Mouse (Mus musculus): ENCODE data around the gene Svs1.
"Not testable (repeated sequence)": the region's sequence is repeated elsewhere in the genome, so short reads cannot be mapped to it uniquely, and the experiment has no call there.

The Svs1 gene

DNA sequence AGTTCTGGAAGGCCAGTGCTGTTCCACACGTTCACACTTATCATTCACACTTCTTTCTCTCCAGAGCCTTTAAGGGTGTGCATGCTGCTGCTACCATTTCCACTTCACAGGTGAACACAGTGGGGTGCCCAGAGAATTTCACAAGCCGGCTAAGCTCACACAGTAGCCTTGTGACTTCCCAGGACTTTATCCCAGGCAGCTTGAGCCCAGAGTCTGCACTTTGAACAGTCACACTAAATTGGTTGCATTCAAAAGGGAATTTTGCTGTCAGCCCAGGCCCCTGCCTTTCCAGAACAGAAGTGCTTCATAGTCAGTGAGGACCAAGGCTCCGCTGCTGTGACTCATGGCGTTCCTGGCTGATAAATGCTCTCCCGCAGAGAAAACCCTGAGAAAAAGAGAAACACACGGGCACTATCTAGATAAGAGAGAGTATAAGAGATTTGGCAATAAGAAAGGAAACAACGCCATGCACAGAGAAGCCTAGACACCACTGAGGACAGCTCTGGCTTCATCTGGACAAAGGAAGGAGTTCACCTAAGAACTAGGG is at the start of gene Svs1:
TSS of gene Svs1 (plus strand) at position 418 of the 547 bp plus-strand sequence.
- no peak for DNase-seq (ENCODE audit: low read depth, low spot score)

DNA sequence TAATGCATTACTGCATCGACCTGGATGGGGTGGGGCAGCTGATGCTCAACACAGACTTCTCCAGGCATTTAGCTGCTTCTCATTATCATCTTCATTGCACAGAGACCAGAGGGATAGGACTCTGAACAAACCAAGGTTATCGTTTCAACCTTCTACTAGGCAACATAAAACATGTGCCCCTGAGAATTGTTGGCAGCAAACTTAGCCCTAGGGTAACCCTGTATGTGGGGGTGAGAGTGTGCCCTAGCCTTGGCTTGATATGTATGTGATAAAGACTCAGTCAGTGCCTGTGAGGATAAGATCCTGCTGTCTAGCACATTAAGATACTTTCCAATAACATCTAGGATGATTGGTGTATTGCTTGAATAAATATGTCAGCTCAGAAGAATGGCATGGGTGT is 37.1 kb upstream of the Svs1 start:
- DNase-seq (ENCODE audit: low read depth, low spot score), result no peak

DNA sequence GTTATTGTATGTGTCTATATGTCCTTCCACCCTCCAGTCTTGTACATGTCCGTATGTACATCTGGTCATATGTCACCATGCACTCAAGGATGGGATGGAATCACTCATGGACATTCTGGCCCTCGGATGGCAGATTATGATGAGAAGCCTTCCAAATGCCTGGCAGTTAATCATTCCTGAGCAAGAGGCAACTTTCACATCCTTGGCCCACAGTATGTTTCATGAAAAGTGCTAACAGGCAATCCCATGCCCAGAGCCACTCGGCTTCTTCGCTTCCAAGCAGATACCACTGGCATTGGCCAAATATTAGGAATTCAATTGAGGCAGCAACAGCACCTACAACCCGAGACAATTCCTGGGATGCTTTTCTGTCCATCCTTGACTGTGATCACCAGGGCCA is 36.0 kb upstream of the Svs1 start:
- no peak for DNase-seq (ENCODE audit: low read depth, low spot score)

DNA sequence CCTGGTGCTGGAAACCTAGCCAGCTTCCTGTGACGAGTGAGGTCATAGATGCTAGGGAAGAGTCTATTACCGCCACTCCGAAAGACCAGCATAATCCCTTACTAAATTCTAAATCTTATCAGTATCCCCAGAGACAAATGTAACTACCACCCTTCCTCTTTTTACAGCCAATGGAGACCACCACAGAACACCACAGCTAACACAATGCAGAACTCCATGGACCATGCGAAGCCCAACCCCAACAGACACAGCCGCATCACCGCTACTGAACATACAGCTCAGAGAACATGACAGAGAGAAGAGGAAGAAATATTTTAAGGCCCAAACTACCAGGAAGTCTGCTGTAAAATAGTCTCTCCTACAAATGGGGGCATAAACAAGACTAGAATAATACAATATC is 35.0 kb upstream of the Svs1 start:
- no peak for DNase-seq (ENCODE audit: low read depth, low spot score)

GRCm38 (mm10) chr6:48953220-48953619 is 33.4 kb upstream of the Svs1 start:
- no peak for DNase-seq (ENCODE audit: low read depth, low spot score)

DNA sequence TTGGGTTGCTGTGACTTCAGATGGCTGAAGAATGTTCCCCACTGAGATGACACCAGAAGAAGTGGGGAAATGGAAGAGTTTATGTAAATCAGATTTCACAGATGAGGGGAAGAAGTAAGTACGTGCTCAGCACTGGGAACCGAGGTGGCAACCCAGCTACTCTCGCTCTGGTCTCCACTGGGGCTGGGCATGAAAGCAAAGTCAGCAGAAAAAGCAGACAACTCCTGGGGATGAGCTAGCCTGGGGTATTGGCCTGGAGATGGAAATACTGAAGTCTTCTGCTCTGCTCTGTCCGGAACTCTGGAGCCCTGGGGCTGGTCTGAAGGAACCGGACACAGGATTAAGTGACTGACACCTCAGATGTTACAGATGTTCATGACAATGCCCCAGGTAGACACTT is 32.5 kb upstream of the Svs1 start:
- DNase-seq (ENCODE audit: low read depth, low spot score), result no peak

DNA sequence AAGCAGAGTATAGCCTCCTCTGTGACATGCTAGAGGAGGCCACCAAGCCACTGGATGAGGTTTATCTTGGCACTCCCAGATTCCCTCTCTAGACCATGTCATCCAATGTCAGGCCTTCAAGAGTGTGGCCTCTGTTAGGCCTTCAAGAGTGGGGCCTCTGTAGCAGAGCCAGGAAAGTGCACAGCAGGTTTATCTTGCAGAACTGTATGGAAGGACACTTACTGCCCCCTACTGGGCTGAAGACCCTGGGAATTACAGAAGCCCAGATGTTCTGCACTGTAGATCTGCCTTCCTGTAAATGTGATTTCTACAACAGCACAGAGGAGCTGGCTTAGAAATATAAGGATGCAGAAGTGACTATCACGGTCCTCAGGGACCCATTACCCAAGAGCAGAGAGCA is 31.7 kb upstream of the Svs1 start:
- peak; percentile 42 for DNase-seq (ENCODE audit: low read depth, low spot score)

GRCm38 (mm10) chr6:48956785-48957184 is 29.9 kb upstream of the Svs1 start:
- no peak for DNase-seq (ENCODE audit: low read depth, low spot score)

DNA sequence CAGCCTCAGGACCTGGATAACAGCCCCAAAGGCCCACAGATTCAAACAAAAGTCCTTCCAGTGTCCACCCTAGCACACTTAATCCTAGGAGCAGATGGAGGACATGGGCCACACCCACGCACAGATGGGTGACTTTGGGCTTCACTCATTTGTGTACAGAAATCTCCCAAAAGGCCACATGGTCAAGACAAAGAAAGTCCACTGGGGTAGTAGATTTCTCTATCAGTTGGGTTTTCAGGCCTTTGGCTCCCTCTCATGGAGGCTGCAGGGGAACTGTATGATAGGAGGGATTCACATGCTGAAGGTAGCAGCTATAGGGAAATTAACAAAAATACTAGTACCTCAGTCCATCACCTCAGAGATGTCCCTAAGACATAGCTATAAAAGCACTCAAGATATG is 28.6 kb upstream of the Svs1 start:
- peak; percentile 23 for DNase-seq (ENCODE audit: low read depth, low spot score)

DNA sequence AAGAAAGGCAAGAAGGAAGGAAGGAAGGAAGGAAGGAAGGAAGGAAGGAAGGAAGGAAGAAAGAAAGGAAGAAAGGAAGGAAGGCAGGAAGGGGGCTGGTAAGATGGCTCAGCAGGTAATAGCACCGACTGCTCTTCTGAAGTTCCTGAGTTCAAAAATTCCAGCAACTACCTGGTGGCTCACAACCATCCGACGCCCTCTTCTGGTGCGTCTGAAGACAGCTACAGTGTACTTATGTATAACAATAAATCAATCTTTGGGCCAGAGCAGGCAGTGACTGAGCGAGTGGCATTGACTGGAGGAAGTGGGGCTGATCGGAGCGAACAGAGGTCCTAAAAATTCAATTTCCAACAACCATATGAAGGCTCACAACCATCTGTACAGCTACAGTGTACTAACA is 27.5 kb upstream of the Svs1 start:
- DNase-seq (ENCODE audit: low read depth, low spot score), result peak; percentile 76

GRCm38 (mm10) chr6:48966696-48967095 is 20.0 kb upstream of the Svs1 start:
- DNase-seq (ENCODE audit: low read depth, low spot score), result not testable (repeated sequence)

- DNase-seq (ENCODE audit: low read depth, low spot score), result no peak
Measured at GRCm38 (mm10) chr6:48967868-48968267, 18.8 kb upstream of the Svs1 start.

GRCm38 (mm10) chr6:48974663-48975062 is 12.0 kb upstream of the Svs1 start, which contains the start of gene Doxl2:
Gene Doxl2, plus strand, starts transcription at chr6:48974963.
- DNase-seq (ENCODE audit: low read depth, low spot score), result no peak

DNA sequence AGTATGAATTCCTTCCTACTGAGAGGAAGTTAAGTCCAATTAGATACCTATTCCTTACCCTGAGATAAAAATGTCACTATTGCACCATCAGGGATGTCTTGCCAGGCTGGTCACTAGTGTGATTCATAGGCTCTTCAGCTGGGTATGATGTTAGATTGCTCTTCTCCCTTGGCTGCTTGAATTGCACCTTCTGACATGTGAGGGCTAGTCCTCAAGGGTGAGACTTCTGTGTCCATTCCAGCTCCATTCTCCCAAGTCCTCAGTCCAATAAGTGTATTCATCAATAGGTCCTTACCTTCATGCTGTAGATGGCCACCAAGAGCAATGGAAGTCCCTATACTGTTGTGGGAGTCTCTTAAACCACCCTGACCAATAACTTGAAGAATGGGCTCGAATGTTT is 7.0 kb upstream of the Svs1 start:
- DNase-seq (ENCODE audit: low read depth, low spot score), result no peak

DNA sequence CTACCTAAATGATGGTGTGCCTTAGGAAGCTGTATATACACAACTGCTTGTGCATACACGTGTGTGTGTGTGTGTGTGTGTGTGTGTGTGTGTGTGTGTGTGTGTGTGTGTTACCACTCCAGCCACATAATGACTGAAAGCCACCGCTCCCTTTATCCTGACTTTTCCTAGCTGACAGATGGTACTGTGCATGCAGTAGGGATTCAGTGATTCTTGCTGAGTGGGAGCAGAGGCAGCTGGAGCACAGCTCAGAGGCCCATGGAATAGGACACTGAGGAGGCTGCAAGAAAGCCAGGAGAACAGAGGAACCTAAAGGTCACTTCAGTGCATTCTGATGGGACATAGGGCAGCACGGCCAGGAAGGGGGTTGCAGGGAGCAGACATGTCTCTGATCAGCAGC is 4.4 kb upstream of the Svs1 start:
- DNase-seq (ENCODE audit: low read depth, low spot score), result no peak

DNA sequence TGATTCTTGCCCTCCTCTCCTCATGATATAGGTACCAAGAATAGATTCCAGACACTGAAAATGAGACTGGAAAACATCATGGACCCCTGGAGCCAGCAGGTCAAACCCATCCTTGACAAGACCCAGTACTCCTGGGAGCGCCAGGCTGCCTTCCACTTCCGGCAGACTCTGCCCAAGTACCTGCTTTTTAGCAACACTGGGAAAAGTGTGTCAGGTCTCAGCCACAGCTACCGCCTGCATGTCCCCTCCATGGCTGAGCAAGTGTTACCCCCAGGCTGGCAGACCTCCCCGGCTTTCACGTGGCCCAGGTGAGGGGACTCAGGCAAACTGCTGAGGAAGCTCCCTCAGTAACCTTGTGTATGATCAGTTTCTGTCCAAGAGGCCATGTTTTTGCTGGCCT is 3.3 kb downstream of the Svs1 start:
- no peak for DNase-seq (ENCODE audit: low read depth, low spot score)

GRCm38 (mm10) chr6:48991991-48992390 is 5.3 kb downstream of the Svs1 start:
- no peak for DNase-seq (ENCODE audit: low read depth, low spot score)

DNA sequence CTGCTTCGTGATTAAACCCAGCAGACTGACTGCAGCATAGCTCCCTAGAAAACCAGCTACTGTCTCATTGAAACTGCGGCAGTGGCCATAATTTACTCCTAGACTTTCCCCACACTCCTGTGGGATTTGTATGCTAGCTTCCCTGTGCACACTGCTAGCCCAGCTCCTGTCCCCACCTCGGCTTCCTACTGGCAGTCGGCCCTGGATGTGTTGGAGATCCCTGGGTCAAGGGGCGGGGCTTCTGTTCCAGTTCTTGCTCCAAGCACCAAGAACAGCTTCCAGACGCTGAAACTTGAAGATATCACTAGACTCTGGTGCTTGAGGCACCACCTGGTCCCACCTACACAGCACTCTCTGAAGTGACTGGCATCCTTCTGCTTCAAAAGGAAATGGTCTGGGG is 11.5 kb downstream of the Svs1 start:
- DNase-seq (ENCODE audit: low read depth, low spot score), result peak; percentile 17

DNA sequence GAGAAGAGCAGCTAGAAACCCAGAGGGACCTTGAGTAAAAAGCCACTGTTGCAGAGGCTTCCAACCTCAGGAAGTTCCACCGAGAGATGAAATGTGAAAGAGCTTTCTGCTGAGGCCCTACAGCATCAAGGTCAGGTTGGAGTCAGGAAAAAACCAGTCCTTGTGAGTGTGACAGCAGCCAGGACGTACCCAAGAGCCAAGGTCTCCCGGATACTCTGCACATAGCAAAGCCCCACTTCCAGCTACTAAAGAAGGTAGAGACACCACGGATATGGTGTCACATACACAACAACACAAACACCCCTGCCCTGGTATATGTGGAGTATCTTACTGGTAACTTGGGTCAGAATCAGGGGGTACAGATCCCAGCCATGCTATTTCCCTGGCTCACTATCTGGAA is 12.1 kb downstream of the Svs1 start:
- DNase-seq (ENCODE audit: low read depth, low spot score), result no peak

DNA sequence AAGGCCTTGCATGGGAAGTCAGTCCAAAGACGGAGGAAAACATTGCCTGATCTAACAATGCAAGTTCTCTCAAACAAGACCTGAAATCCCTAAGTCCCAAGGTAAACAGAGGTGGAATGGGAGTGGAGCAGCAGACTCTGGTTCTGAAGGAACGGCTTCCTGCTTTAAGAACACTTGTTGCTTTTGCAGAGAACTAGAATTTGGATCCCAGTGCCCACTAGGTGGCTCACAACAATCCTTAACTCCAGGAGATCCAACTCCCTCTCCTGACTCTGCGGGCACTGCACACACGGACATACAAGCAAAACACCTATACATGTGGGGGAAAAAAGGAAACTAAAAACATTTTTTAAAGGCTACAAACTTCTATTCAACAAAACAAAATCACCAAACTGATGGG is 16.7 kb downstream of the Svs1 start:
- peak; percentile 65 for DNase-seq (ENCODE audit: low read depth, low spot score)

DNA sequence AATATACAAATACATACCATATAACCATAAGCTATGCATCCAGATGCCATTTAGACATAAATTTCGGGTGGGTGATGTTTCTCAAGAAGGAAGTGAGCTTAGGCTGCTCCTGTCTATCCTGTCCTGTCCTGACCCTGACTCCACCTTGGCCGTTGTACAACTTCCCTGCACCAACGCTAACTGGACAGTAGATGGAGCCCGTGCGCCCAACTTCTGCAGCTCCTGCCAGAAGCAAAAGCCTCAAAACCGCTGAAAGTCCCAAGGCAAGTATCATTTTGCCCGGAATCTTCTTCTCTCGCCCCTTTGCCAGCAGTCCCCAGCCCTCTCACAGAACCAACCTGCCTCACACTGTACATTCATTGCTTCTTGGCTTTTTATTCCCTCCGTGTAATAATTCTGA is 21.3 kb downstream of the Svs1 start:
- peak; percentile 90 for DNase-seq (ENCODE audit: low read depth, low spot score)

- peak; percentile 83 for DNase-seq (ENCODE audit: low read depth, low spot score)
Measured at GRCm38 (mm10) chr6:49008420-49009160, 21.9 kb downstream of the Svs1 start.

- DNase-seq (ENCODE audit: low read depth, low spot score), result no peak
Measured at GRCm38 (mm10) chr6:49009161-49009555, 22.5 kb downstream of the Svs1 start.

GRCm38 (mm10) chr6:49009665-49010064 is 23.0 kb downstream of the Svs1 start:
- DNase-seq (ENCODE audit: low read depth, low spot score), result peak; percentile 76

Measured in ZHBTc4 (cell line).